ENCODE assay signal across 8 mouse cellular contexts in the genomic region with DNA sequence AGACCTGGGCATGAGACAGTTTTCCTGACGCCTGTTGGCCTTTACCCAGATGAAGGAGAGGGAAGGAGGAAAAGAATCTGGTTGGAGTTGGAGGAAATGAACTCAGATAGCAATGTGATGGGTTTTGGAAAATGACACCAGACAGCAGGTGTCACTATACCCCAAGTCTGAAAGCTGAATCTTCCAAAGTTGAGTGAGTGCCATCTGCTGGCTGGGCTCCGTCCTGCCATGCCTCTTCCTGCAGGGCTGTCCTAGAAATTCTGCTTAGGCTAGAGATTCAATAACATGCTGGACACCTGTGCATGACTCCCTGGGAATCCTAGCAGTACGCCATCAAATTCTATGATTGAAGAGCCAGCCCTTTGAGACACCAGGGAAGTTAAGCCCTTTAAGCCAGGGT. TPM values are rescaled to one million over a fixed set of nuclear protein-coding genes. Genes with fewer than 3 reads are reported as not detected.
DNase-seq lines count a peak whose midpoint lies in the region; ATAC-seq lines count a peak whose summit lies in the region.

No protein-coding gene starts in this region.

- ATAC-seq in granulocyte monocyte progenitor cell, adult 5-6 weeks (replicated peaks; ENCODE audit: poor library complexity, severe bottlenecking), result peak; percentile 100
- ATAC-seq in kidney, embryonic 14.5 days (ENCODE audit: low FRiP score, low TSS enrichment), result peak; percentile 66; the same call in 1 of the 2 replicates
- peak; percentile 92 for ATAC-seq in monocyte, adult 5-6 weeks (replicated peaks; ENCODE audit: insufficient number of reproducible peaks, low FRiP score, low TSS enrichment, poor library complexity, severe bottlenecking)

- H3K9me3 ChIP-seq in kidney, embryonic 14.5 days (ENCODE audit: control insufficient read depth, low read length), result peaks cover 2% of the 10 kb centered on the region; the same call in 1 of the 2 replicates

- no peak overlapping the region for H3K4me3 ChIP-seq in kidney, embryonic 14.5 days (ENCODE audit: low read length)

- WGBS in kidney, embryonic 14.5 days, result 14% methylated on average over 3 of the region's 3 CpGs

- DNase-seq in 3134 (ENCODE audit: extremely low read depth, insufficient read length, low spot score) (peak; percentile 45), liver (peak; percentile 82)
- peak; percentile 76 for DNase-seq in adrenal gland, adult 2 months
- peak; percentile 58 for DNase-seq in embryo, embryonic 11.5 days (ENCODE audit: low read depth, low spot score)
- DNase-seq in spleen, postnatal 4 days (ENCODE audit: low spot score in 2 of 2), result peak; percentile 74 to 84

- H3K36me3 ChIP-seq in kidney, embryonic 14.5 days (ENCODE audit: control insufficient read depth, insufficient read depth, low read length), result no peaks in the 10 kb centered on the region

- no peaks in the 10 kb centered on the region for H3K27me3 ChIP-seq in kidney, embryonic 14.5 days (ENCODE audit: control insufficient read depth, insufficient read depth, low read length)

- H3K27ac ChIP-seq in kidney, embryonic 14.5 days (ENCODE audit: low read depth, low read length), result no peak overlapping the region

- no peak overlapping the region for H3K4me2 ChIP-seq in kidney, embryonic 14.5 days (replicated peaks; ENCODE audit: low read depth, low read length)

- H3K4me1 ChIP-seq in kidney, embryonic 14.5 days (ENCODE audit: control insufficient read depth, insufficient read depth, low read length), result no peaks in the 10 kb centered on the region

- no peak overlapping the region for H3K9ac ChIP-seq in kidney, embryonic 14.5 days (ENCODE audit: low read depth, low read length)

RNA-seq across cellular contexts. Expression of a gene that starts 11.9 kb away (rescaled TPM):
- 1 to 10 TPM; 5.0 to 7.9 TPM for total RNA-seq in adrenal gland, adult 2 months (2021)
- polyA plus RNA-seq in adrenal gland, adult 2 months (2012; rRNA removed), result 11.3 and 12.3 TPM in 2 replicates
- not detected in 2 replicates for total RNA-seq in granulocyte monocyte progenitor cell, adult 5-6 weeks (2014; fragmentation: Nextera tagmentation)
- total RNA-seq in granulocyte monocyte progenitor cell, adult 5-6 weeks (2017), result 0.90 and 1.1 TPM in 2 replicates
- 4.2 and 6.0 TPM in 2 replicates for polyA plus RNA-seq in kidney, embryonic 14.5 days (2014; fragmentation: Nextera tagmentation; extraction: Ambion mirVana)
- not detected in 3 replicates for total RNA-seq in monocyte, adult 5-6 weeks (2017)

RNA-seq across cellular contexts. Expression of a gene that starts 42.7 kb away (rescaled TPM):
- 10 to 100 TPM; 22.0 to 24.1 TPM for total RNA-seq in adrenal gland, adult 2 months (2021)
- 44.8 and 49.3 TPM in 2 replicates for polyA plus RNA-seq in adrenal gland, adult 2 months (2012; rRNA removed)
- 9.0 and 11.5 TPM in 2 replicates for total RNA-seq in granulocyte monocyte progenitor cell, adult 5-6 weeks (2014; fragmentation: Nextera tagmentation)
- 1.5 and 3.7 TPM in 2 replicates for total RNA-seq in granulocyte monocyte progenitor cell, adult 5-6 weeks (2017)
- polyA plus RNA-seq in kidney, embryonic 14.5 days (2014; fragmentation: Nextera tagmentation; extraction: Ambion mirVana), result 13.9 and 16.6 TPM in 2 replicates
- total RNA-seq in monocyte, adult 5-6 weeks (2017), result 0.21 to 1.8 TPM (median 1.8 TPM) in 3 replicates
